In genomic region chr11:81053826-81054225, GRCm38 (mm10) we compare ENCODE assay signal across 15 mouse cellular contexts.
DNase-seq lines count a peak whose midpoint lies in the region.
"Had no signal": no experiment of that assay in that cellular context is flagged by ENCODE, and none has a peak within 500 bp of the region (broad histone marks: within the 10 kb centered on the region; RNA-seq: fewer than 3 reads in every experiment).

No protein-coding gene starts in this region.

- peak; percentile 48 for DNase-seq in heart, adult 11 months
- no peak for DNase-seq in heart, adult 9 months (ENCODE audit: low spot score in 2 of 2)
- DNase-seq in right cerebral cortex, adult 18-20 months, result peak; percentile 66
- DNase-seq in right cerebral cortex, postnatal 4 days, result no peak
- peak; percentile 35 for DNase-seq in left cerebral cortex, postnatal 36 days (ENCODE audit: low spot score in 2 of 2)
- DNase-seq in retina, embryonic 14.5 days (ENCODE audit: low spot score), result no peak
- DNase-seq: adrenal gland, adult 2 months; adrenal gland, postnatal 36 days; cerebellum, adult 11 months; cerebellum, adult 8-10 months; cerebellum, postnatal 25 days; gastrocnemius, adult 2 months; gastrocnemius, postnatal 25 days; heart, postnatal 10 days; heart, postnatal 4 days had no signal

- intact Hi-C loops in left cerebral cortex, postnatal 36 days (cut with DNase I), result no loop called here

Comparison
In these comparisons a context has a peak if more than half of its experiments do, and no peak if none do; other contexts are left out.
1. DNase-seq: peak in heart, adult 11 months (single experiment), right cerebral cortex, adult 18-20 months (single experiment) and left cerebral cortex, postnatal 36 days (2 of 2); none in heart, adult 9 months (0 of 2), right cerebral cortex, postnatal 4 days (single experiment) and retina, embryonic 14.5 days (single experiment).